In genomic region chr5:136967592-136967991, GRCm38 (mm10) we compare ENCODE assay signal across 8 mouse cellular contexts. TPM values are rescaled to one million over a fixed set of nuclear protein-coding genes. Genes with fewer than 3 reads are reported as not detected.
DNase-seq lines count a peak whose midpoint lies in the region; ATAC-seq and TF ChIP-seq lines count a peak whose summit lies in the region.

No protein-coding gene starts in this region.

- H3K27me3 ChIP-seq in liver, postnatal 0 days (ENCODE audit: insufficient read depth, low read length) = no peaks in the 10 kb centered on the region
- no peaks in the 10 kb centered on the region for H3K27me3 ChIP-seq in forebrain, embryonic 15.5 days

- H3K4me2 ChIP-seq in liver, postnatal 0 days (ENCODE audit: low read depth, low read length) = no peak overlapping the region
- no peak overlapping the region for H3K4me2 ChIP-seq in forebrain, embryonic 15.5 days (replicated peaks)

- ATAC-seq in liver, postnatal 0 days = no peak
- ATAC-seq in forebrain, embryonic 15.5 days (replicated peaks) = no peak
- no peak for ATAC-seq in megakaryocyte progenitor cell, adult 5-6 weeks (replicated peaks; ENCODE audit: poor library complexity)

- TF ChIP-seq EP300 in liver, postnatal 0 days (IDR thresholded peaks at IDR 0.05; ENCODE audit: low read depth) = no peak

- TF ChIP-seq CTCF in liver, postnatal 0 days (IDR thresholded peaks at IDR 0.05; ENCODE audit: low read depth) = no peak

- 0 out of 2 replicates have a peak overlapping the region, but pooled peaks have one; percentile 44 for H3K27ac ChIP-seq in liver, postnatal 0 days (ENCODE audit: low read depth)
- no peak overlapping the region for H3K27ac ChIP-seq in forebrain, embryonic 15.5 days (replicated peaks)

- H3K36me3 ChIP-seq in liver, postnatal 0 days (replicated peaks; ENCODE audit: insufficient read depth, low read length) = peaks cover 29% of the 10 kb centered on the region
- peaks cover 33% of the 10 kb centered on the region for H3K36me3 ChIP-seq in forebrain, embryonic 15.5 days

- no peak overlapping the region for H3K4me3 ChIP-seq in liver, postnatal 0 days (ENCODE audit: low read depth, low read length)
- H3K4me3 ChIP-seq in forebrain, embryonic 15.5 days = no peak overlapping the region

- H3K9me3 ChIP-seq in liver, postnatal 0 days (ENCODE audit: low read length) = no peaks in the 10 kb centered on the region
- H3K9me3 ChIP-seq in forebrain, embryonic 15.5 days = no peaks in the 10 kb centered on the region

- H3K4me1 ChIP-seq in liver, postnatal 0 days (ENCODE audit: insufficient read depth) = peaks cover 38% of the 10 kb centered on the region
- peaks cover 8% of the 10 kb centered on the region for H3K4me1 ChIP-seq in forebrain, embryonic 15.5 days

- DNase-seq in 3T3-L1 (ENCODE audit: low read depth, low spot score) = peak; percentile 73
- peak; percentile 62 to 78 for DNase-seq in gastrocnemius, adult 8-10 months (ENCODE audit: low spot score in 2 of 2)
- peak; percentile 83 for DNase-seq in heart, postnatal 4 days
- no peak for DNase-seq in liver, postnatal 0 days
- no peak for DNase-seq in spleen, postnatal 14 days (ENCODE audit: low spot score in 2 of 2)
- DNase-seq in left cerebral cortex, postnatal 25 days (ENCODE audit: low spot score in 2 of 2) = no peak

- intact Hi-C loops in left cerebral cortex, postnatal 25 days (cut with DNase I) = no loop called here

- no peak overlapping the region for H3K9ac ChIP-seq in liver, postnatal 0 days (replicated peaks)
- H3K9ac ChIP-seq in forebrain, embryonic 15.5 days (replicated peaks) = no peak overlapping the region

- 61% methylated on average over 10 of the region's 10 CpGs for WGBS in liver, postnatal 0 days (ENCODE audit: insufficient replicate concordance)
- WGBS in forebrain, embryonic 15.5 days = 75% methylated on average over 10 of the region's 10 CpGs

RNA-seq across cellular contexts. Expression of gene Cldn15, which starts 1.2 kb away (rescaled TPM):
- total RNA-seq in gastrocnemius, adult 8-10 months (2022) = 1 to 10 TPM in 3 of 4 experiments, under 1 TPM in 1; 0.99 to 2.0 (median 1.2) TPM
- total RNA-seq in heart, postnatal 4 days (2021) = 1 to 10 TPM; 4.7 to 6.8 TPM
- 6.7 and 7.0 TPM in 2 replicates for polyA plus RNA-seq in liver, postnatal 0 days (2015; fragmentation: Nextera tagmentation; extraction: Ambion mirVana)
- 0.10 and 0.28 TPM in 2 replicates for polyA plus RNA-seq in forebrain, embryonic 15.5 days (2015; fragmentation: Nextera tagmentation; extraction: Ambion mirVana)
- not detected for total RNA-seq in left cerebral cortex, postnatal 25 days (2021)
- 61.8 and 69.7 TPM in 2 replicates for total RNA-seq in megakaryocyte progenitor cell, adult 5-6 weeks (2015)
- 48.5 and 50.4 TPM in 2 replicates for total RNA-seq in megakaryocyte progenitor cell, adult 5-6 weeks (2017)

RNA-seq across cellular contexts. Expression of gene Fis1, which starts 14.5 kb away (rescaled TPM):
- total RNA-seq in gastrocnemius, adult 8-10 months (2022) = 100 to 1,000 TPM; 185 to 202 (median 194) TPM
- total RNA-seq in heart, postnatal 4 days (2021) = 100 to 1,000 TPM; 177 to 180 TPM
- polyA plus RNA-seq in liver, postnatal 0 days (2015; fragmentation: Nextera tagmentation; extraction: Ambion mirVana) = 173 and 176 TPM in 2 replicates
- polyA plus RNA-seq in forebrain, embryonic 15.5 days (2015; fragmentation: Nextera tagmentation; extraction: Ambion mirVana) = 336 and 351 TPM in 2 replicates
- 100 to 1,000 TPM; 263 to 271 TPM for total RNA-seq in left cerebral cortex, postnatal 25 days (2021)
- 227 and 237 TPM in 2 replicates for total RNA-seq in megakaryocyte progenitor cell, adult 5-6 weeks (2015)
- total RNA-seq in megakaryocyte progenitor cell, adult 5-6 weeks (2017) = 110 and 121 TPM in 2 replicates

RNA-seq across cellular contexts. Expression of gene Plod3, which starts 19.2 kb away (rescaled TPM):
- 10 to 100 TPM; 15.9 to 18.1 (median 17.0) TPM for total RNA-seq in gastrocnemius, adult 8-10 months (2022)
- 10 to 100 TPM; 46.9 to 51.8 TPM for total RNA-seq in heart, postnatal 4 days (2021)
- polyA plus RNA-seq in liver, postnatal 0 days (2015; fragmentation: Nextera tagmentation; extraction: Ambion mirVana) = 7.6 and 8.8 TPM in 2 replicates
- 28.8 and 35.6 TPM in 2 replicates for polyA plus RNA-seq in forebrain, embryonic 15.5 days (2015; fragmentation: Nextera tagmentation; extraction: Ambion mirVana)
- total RNA-seq in left cerebral cortex, postnatal 25 days (2021) = 10 to 100 TPM; 33.7 to 38.5 TPM
- total RNA-seq in megakaryocyte progenitor cell, adult 5-6 weeks (2015) = 70.5 and 80.3 TPM in 2 replicates
- 154 and 176 TPM in 2 replicates for total RNA-seq in megakaryocyte progenitor cell, adult 5-6 weeks (2017)

RNA-seq across cellular contexts. Expression of gene Znhit1, which starts 20.2 kb away (rescaled TPM):
- total RNA-seq in gastrocnemius, adult 8-10 months (2022) = 10 to 100 TPM; 62.4 to 85.5 (median 72.4) TPM
- total RNA-seq in heart, postnatal 4 days (2021) = 10 to 100 TPM; 48.6 to 53.2 TPM
- polyA plus RNA-seq in liver, postnatal 0 days (2015; fragmentation: Nextera tagmentation; extraction: Ambion mirVana) = 44.1 and 47.2 TPM in 2 replicates
- 123 and 129 TPM in 2 replicates for polyA plus RNA-seq in forebrain, embryonic 15.5 days (2015; fragmentation: Nextera tagmentation; extraction: Ambion mirVana)
- 10 to 100 TPM; 86.2 to 88.5 TPM for total RNA-seq in left cerebral cortex, postnatal 25 days (2021)
- total RNA-seq in megakaryocyte progenitor cell, adult 5-6 weeks (2015) = 109 and 115 TPM in 2 replicates
- 41.5 and 49.0 TPM in 2 replicates for total RNA-seq in megakaryocyte progenitor cell, adult 5-6 weeks (2017)

RNA-seq across cellular contexts. Expression of gene Vgf, which starts 58.6 kb away (rescaled TPM):
- not detected for total RNA-seq in gastrocnemius, adult 8-10 months (2022)
- total RNA-seq in heart, postnatal 4 days (2021) = not detected
- polyA plus RNA-seq in liver, postnatal 0 days (2015; fragmentation: Nextera tagmentation; extraction: Ambion mirVana) = not detected in 2 replicates
- 4.0 and 4.4 TPM in 2 replicates for polyA plus RNA-seq in forebrain, embryonic 15.5 days (2015; fragmentation: Nextera tagmentation; extraction: Ambion mirVana)
- 100 to 1,000 TPM; 392 to 396 TPM for total RNA-seq in left cerebral cortex, postnatal 25 days (2021)
- not detected in 2 replicates for total RNA-seq in megakaryocyte progenitor cell, adult 5-6 weeks (2015)
- not detected in 2 replicates for total RNA-seq in megakaryocyte progenitor cell, adult 5-6 weeks (2017)

Comparison
In these comparisons a context has a peak if more than half of its experiments do, and no peak if none do; other contexts are left out.
1. DNase-seq: peak in 3T3-L1 (single experiment), gastrocnemius, adult 8-10 months (2 of 2) and heart, postnatal 4 days (single experiment); none in liver, postnatal 0 days (single experiment), spleen, postnatal 14 days (0 of 2) and left cerebral cortex, postnatal 25 days (0 of 2).
2. RNA of gene Cldn15, which starts 1.2 kb away (total RNA-seq): 48.5 to 69.7 TPM in megakaryocyte progenitor cell, adult 5-6 weeks; 4.7 to 6.8 TPM in heart, postnatal 4 days, 0.99 to 2.0 TPM in gastrocnemius, adult 8-10 months and not detected in left cerebral cortex, postnatal 25 days; every median in the first group is over 4 times any median in the second.